Mouse (Mus musculus) spleen, adult 2 months (tissue): ENCODE data around the gene 3830417A13Rik. TPM values are rescaled to one million over a fixed set of nuclear protein-coding genes. Genes with fewer than 3 reads are reported as not detected.

Experiments used
- DNase-seq, 2 experiments: peaks; one replicate each; pipeline versions ENCODE4 v3.0.0 to v3.0.0-alpha.2; 2012 to 2021; ENCODE audit warnings: low spot score in 2 of 2, low read depth in 1 of 2
- H3K27ac ChIP-seq: fragments of 200-500 bp; 2 replicates; pipeline ENCODE4 v1.5.1; 2012; ENCODE audit warnings: low read length, inconsistent platforms; ENCODE audit not compliant: insufficient read depth
- H3K27me3 ChIP-seq: fragments of 200-500 bp; 2 replicates; pipeline ENCODE4 v1.6.1; 2012; ENCODE audit warnings: mild to moderate bottlenecking, moderate library complexity, low read length, inconsistent platforms; ENCODE audit not compliant: control insufficient read depth, insufficient read depth
- H3K36me3 ChIP-seq: fragments of 200-500 bp; 2 replicates; pipeline ENCODE4 v1.6.1; 2012; ENCODE audit warnings: mild to moderate bottlenecking, low read length, inconsistent platforms; ENCODE audit not compliant: control insufficient read depth, insufficient read depth
- H3K4me1 ChIP-seq: fragments of 200-500 bp; 2 replicates; pipeline ENCODE4 v1.6.1; 2011; ENCODE audit warnings: inconsistent platforms; ENCODE audit not compliant: control insufficient read depth, insufficient read depth, insufficient read length
- H3K4me3 ChIP-seq: fragments of 200-500 bp; 2 replicates; pipeline ENCODE4 v1.5.1; 2011; ENCODE audit warnings: mild to moderate bottlenecking, inconsistent platforms; ENCODE audit not compliant: insufficient read depth, insufficient read length; ENCODE audit errors: extremely low read depth
- CTCF ChIP-seq: fragments of 200-500 bp; IDR thresholded peaks from 2 replicates; pipeline ENCODE4 v1.5.1; 2011; ENCODE audit warnings: mild to moderate bottlenecking, inconsistent platforms; ENCODE audit not compliant: insufficient read depth, insufficient read length, insufficient replicate concordance; ENCODE audit errors: extremely low read depth
- POLR2A ChIP-seq: fragments of 200-500 bp; IDR thresholded peaks from 2 replicates; pipeline ENCODE4 v1.6.1; 2011; ENCODE audit warnings: low read depth, low read length, inconsistent platforms
- WGBS: fragments of 180-500 bp; shearing (Covaris S2); methylation state at CpG from one replicate; pipeline ENCODE4 v1.1.7; 2018; 5-methylcytosine and 5-hydroxymethylcytosine counted together
- polyA plus RNA-seq: library from polyadenylated mRNA; depleted of rRNA; stranded (reverse); fragments of >200 nt; gene quantifications from 2 replicates; pipeline ENCODE4 v1.2.3, GENCODE M21; 2012; rRNA removed

Gene 3830417A13Rik
- polyA plus RNA-seq = not detected in 2 replicates

DNA sequence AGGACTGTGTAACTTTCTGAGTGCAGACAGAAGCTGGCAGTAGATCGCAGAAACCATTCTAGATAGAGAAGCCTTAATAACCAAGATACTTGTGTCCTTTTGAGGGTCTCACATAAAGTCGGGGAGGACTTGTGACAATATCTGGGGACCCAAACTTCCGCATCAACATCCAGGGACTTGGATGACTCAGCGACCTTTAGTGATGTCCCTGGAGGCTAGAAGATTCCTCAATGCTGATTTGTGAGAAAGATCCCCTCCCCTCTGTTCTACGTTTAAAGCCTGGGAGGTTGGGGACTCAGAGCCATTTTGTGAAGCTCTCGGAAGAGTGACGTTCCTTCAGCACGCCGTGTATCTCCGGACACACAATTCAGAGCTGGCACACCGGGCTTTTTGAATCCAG is at the start of gene 3830417A13Rik:
Gene 3830417A13Rik, plus strand, starts transcription at position 301 of the 400 bp plus-strand sequence.
- Histone ChIP-seq H3K4me3 (no peak within 1 kb of the TSS), H3K27ac (no peak within 1 kb of the TSS), H3K27me3 (no peaks in the 10 kb centered on the region), H3K36me3 (no peaks in the 10 kb centered on the region), H3K4me1 (no peaks in the 10 kb centered on the region)
- 86% methylated on average over 11 of the region's 11 CpGs for WGBS
- TF ChIP-seq POLR2A (no peak), CTCF (no peak)
- no peak for DNase-seq

- H3K36me3 ChIP-seq = no peaks in the 10 kb centered on the region
- no peak for DNase-seq
- TF ChIP-seq POLR2A (no peak), CTCF (no peak)
- no peaks in the 10 kb centered on the region for H3K27me3 ChIP-seq
- H3K27ac ChIP-seq = no peak within 1 kb of the TSS
- 70% methylated on average over 2 of the region's 2 CpGs for WGBS
- H3K4me3 ChIP-seq = no peak within 1 kb of the TSS
- H3K4me1 ChIP-seq = no peaks in the 10 kb centered on the region
Observed at GRCm38 (mm10) chrX:64152098-64152497, 21.2 kb upstream of the 3830417A13Rik start, which contains the start of gene Gm6760. Gm6760 (minus strand) TSS chrX:64152198.

GRCm38 (mm10) chrX:64181246-64181645 is 7.9 kb downstream of the 3830417A13Rik start:
- DNase-seq = no peak
- Histone ChIP-seq H3K27me3 (no peaks in the 10 kb centered on the region), H3K36me3 (no peaks in the 10 kb centered on the region), H3K27ac (no peak overlapping the region), H3K4me3 (no peak overlapping the region), H3K4me1 (no peaks in the 10 kb centered on the region)
- TF ChIP-seq POLR2A (no peak), CTCF (no peak)

Other genes with a start within 250 kb of the 3830417A13Rik start
- not detected in 2 replicates for gene Gm6760, start 21.4 kb upstream of the 3830417A13Rik start, polyA plus RNA-seq
- not detected in 2 replicates for gene Slitrk4, start 103.4 kb downstream of the 3830417A13Rik start, polyA plus RNA-seq